Mouse (Mus musculus): ENCODE data around the gene Arl14.
"Not testable (repeated sequence)": the region's sequence is repeated elsewhere in the genome, so short reads cannot be mapped to it uniquely, and the experiment has no call there.

Arl14 gene

DNA sequence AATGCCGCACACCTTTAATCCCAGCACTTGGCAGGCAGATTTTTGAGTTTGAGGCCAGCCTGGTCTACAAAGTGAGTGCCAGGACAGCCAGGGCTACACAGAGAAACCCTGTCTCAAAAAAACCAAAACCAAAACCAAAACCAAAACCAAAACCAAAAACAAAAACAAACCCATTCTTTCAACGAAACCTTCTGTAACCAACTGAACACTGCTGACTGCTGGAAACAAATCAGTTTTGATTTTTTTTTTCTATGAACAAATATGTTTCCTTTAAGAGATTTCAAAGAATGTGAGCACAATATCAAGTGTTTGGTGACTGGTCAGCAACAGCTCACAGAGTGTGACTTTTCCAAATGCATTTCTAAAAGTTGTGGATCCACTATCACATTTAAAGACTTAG is 42.1 kb downstream of the Arl14 start:
- in situ Hi-C loops (cut with MboI, MseI) = not testable (repeated sequence)

GRCm38 (mm10) chr3:69271812-69272211 is 49.6 kb downstream of the Arl14 start:
- in situ Hi-C loops (cut with MboI, MseI) = no loop called here

All from T-helper 1 cell (primary cell).